Mouse (Mus musculus) hindbrain, embryonic 16.5 days (tissue): Measurements from ENCODE around the gene Slc35a1. TPM values are rescaled to one million over a fixed set of nuclear protein-coding genes. Genes with fewer than 3 reads are reported as not detected.

Experiments used
- ATAC-seq: fragments of 200-750 bp; cut with Nextera tagmentation; 2 replicates; pipeline ENCODE4 v1.8.0; 2017; ENCODE audit warnings: moderate TSS enrichment, moderate library complexity
- H3K27ac ChIP-seq: fragments of 300-500 bp; sonication (generic); 2 replicates; pipeline ENCODE4 v1.5.1; 2014; ENCODE audit warnings: low read depth, mild to moderate bottlenecking, control low read depth, low read length, moderate library complexity
- H3K27me3 ChIP-seq: fragments of 300-500 bp; sonication (generic); replicated peaks from 2 replicates; pipeline ENCODE4 v1.6.1; 2014; ENCODE audit warnings: low read length; ENCODE audit not compliant: control insufficient read depth, insufficient read depth
- H3K36me3 ChIP-seq: fragments of 300-500 bp; sonication (generic); 2 replicates; pipeline ENCODE4 v1.6.1; 2014; ENCODE audit warnings: mild to moderate bottlenecking, low read length, moderate library complexity, mixed read lengths; ENCODE audit not compliant: control insufficient read depth, insufficient read depth
- H3K4me1 ChIP-seq: fragments of 300-500 bp; sonication (generic); 2 replicates; pipeline ENCODE4 v1.6.1; 2014; ENCODE audit warnings: low read depth, low read length; ENCODE audit not compliant: control insufficient read depth, insufficient read depth
- H3K4me2 ChIP-seq: fragments of 300-500 bp; sonication (generic); 2 replicates; pipeline ENCODE4 v1.6.1; 2014; ENCODE audit warnings: mild to moderate bottlenecking, low read length, control low read depth, moderate library complexity
- H3K4me3 ChIP-seq: fragments of 300-500 bp; sonication (generic); 2 replicates; pipeline ENCODE4 v1.5.1; 2014; ENCODE audit warnings: mild to moderate bottlenecking, low read length, control low read depth, moderate library complexity
- H3K9ac ChIP-seq: fragments of 300-500 bp; sonication (generic); 2 replicates; pipeline ENCODE4 v1.6.1; 2014; ENCODE audit warnings: low read depth, mild to moderate bottlenecking, control low read depth, low read length, moderate library complexity
- H3K9me3 ChIP-seq: fragments of 300-500 bp; sonication (generic); 2 replicates; pipeline ENCODE4 v1.6.1; 2014; ENCODE audit warnings: mild to moderate bottlenecking, low read length, moderate library complexity; ENCODE audit not compliant: control insufficient read depth
- WGBS: fragments of 180-500 bp; shearing (Covaris S2); extraction: QIAGEN DNeasy Blood & Tissue Kit; methylation state at CpG from one replicate; pipeline ENCODE4 v1.1.7; 2014; 5-methylcytosine and 5-hydroxymethylcytosine counted together
- polyA plus RNA-seq: library from polyadenylated mRNA; unstranded; fragments of >200 nt; fragmentation: Nextera tagmentation; extraction: Ambion mirVana; gene quantifications from 2 replicates; pipeline ENCODE4 v1.2.1, GENCODE M21; 2015

Gene Slc35a1
- polyA plus RNA-seq, 1 experiment from 2014 or later: 51.9 TPM

DNA sequence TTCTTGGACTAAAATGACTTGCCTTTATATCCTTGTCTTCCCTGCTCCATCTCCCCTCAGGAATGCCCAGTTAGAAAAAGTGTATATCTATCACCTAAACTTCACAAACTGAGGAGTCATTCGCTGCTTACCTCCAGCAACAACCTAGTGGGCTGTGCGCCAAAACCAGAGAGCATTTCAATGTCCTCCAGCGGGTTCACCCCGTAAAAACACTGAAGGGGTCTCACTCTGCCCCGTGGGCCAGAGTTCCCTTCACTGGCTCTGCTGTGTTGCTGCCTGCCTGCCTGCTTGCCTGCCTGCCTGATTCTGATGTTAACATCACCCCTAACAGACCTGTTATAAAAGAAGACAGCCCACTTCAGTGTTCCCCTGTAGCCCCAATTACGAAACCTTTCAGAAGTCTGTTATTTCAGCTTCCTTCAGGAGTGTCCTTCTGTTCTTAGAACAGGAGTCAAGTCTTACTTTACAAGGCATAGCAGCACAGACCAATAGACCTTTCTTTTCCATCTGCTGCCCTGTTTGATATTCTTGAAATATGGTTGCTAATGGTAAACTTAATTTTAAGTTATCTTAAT, 73.6 kb downstream of the Slc35a1 start:
- Histone ChIP-seq H3K36me3 (no peaks in the 10 kb centered on the region), H3K9ac (peak overlapping the region; percentile 89), H3K4me2 (peak overlapping the region; percentile 80), H3K4me1 (peaks cover 19% of the 10 kb centered on the region), H3K27ac (no peak overlapping the region), H3K9me3 (no peaks in the 10 kb centered on the region), H3K27me3 (no peaks in the 10 kb centered on the region), H3K4me3 (peak overlapping the region; percentile 85)
- WGBS: 66% methylated on average over 6 of the region's 6 CpGs
- no peak for ATAC-seq

Other genes with a start within 250 kb of the Slc35a1 start
- 35.3 and 56.6 TPM in 2 replicates for gene Akirin2, start 136.5 kb downstream of the Slc35a1 start, polyA plus RNA-seq
- gene Orc3, start 72.5 kb downstream of the Slc35a1 start, polyA plus RNA-seq: 71.0 and 76.9 TPM in 2 replicates
- 47.4 and 49.4 TPM in 2 replicates for gene Rars2, start 72.5 kb downstream of the Slc35a1 start, polyA plus RNA-seq
- gene Cfap206, start 42.8 kb upstream of the Slc35a1 start, polyA plus RNA-seq: 2.9 and 4.0 TPM in 2 replicates
- gene Gm136, start 68.8 kb upstream of the Slc35a1 start, polyA plus RNA-seq: not detected in 2 replicates
- gene Smim8, start 91.0 kb upstream of the Slc35a1 start, polyA plus RNA-seq: 45.8 and 49.8 TPM in 2 replicates
- 19.1 and 21.3 TPM in 2 replicates for gene Zfp292, start 195.5 kb upstream of the Slc35a1 start, polyA plus RNA-seq
- 0.48 TPM in 1 of 2 replicates, not detected in the other for gene Cga, start 206.3 kb upstream of the Slc35a1 start, polyA plus RNA-seq